Mouse (Mus musculus) heart, adult 8-10 months (tissue): ENCODE results near the gene Gm21312. TPM values are rescaled to one million over a fixed set of nuclear protein-coding genes. Genes with fewer than 3 reads are reported as not detected.
"Not testable (repeated sequence)": the region's sequence is repeated elsewhere in the genome, so short reads cannot be mapped to it uniquely, and the experiment has no call there.

ENCODE experiments used
- DNase-seq: peaks from one replicate; pipeline ENCODE4 v3.0.0; 2022; ENCODE audit warnings: low spot score
- total RNA-seq, 4 experiments: library from RNA; stranded (reverse); gene quantifications; 2 replicates each; pipeline ENCODE4 v1.2.4; 2022

Gene Gm21312
- not detected for total RNA-seq

GRCm38 (mm10) chr10:104176724-104177123 lies at the start of gene Gm21312:
Gm21312 (plus strand) TSS chr10:104177024.
- DNase-seq, result not testable (repeated sequence)

GRCm38 (mm10) chr10:104142687-104143086 lies 34.1 kb upstream of the Gm21312 start, which contains the start of gene Gm21293:
Gm21293 (plus strand) TSS chr10:104142987.
- not testable (repeated sequence) for DNase-seq

- DNase-seq, result not testable (repeated sequence)
Observed at GRCm38 (mm10) chr10:104151197-104151596, 25.6 kb upstream of the Gm21312 start, which contains the start of gene Gm6763. Gm6763 (plus strand) TSS chr10:104151497.

GRCm38 (mm10) chr10:104159706-104160105 lies 17.1 kb upstream of the Gm21312 start, which contains the start of gene Gm8764:
Gm8764 (plus strand) TSS chr10:104160006.
- DNase-seq, result not testable (repeated sequence)

- DNase-seq, result not testable (repeated sequence)
Observed at GRCm38 (mm10) chr10:104168215-104168614, 8.6 kb upstream of the Gm21312 start, which contains the start of gene Gm21304. Gm21304 (plus strand) TSS chr10:104168515.

GRCm38 (mm10) chr10:104185233-104185632 lies 8.4 kb downstream of the Gm21312 start, which contains the start of gene Gm20765:
Gm20765 (plus strand) TSS chr10:104185533.
- not testable (repeated sequence) for DNase-seq

- DNase-seq, result not testable (repeated sequence)
Observed at GRCm38 (mm10) chr10:104193742-104194141, 16.9 kb downstream of the Gm21312 start, which contains the start of gene Gm4340. Gm4340 (plus strand) TSS chr10:104194042.

- no peak for DNase-seq
Observed at GRCm38 (mm10) chr10:104209655-104210054, 32.8 kb downstream of the Gm21312 start.

GRCm38 (mm10) chr10:104210268-104210990 lies 33.6 kb downstream of the Gm21312 start:
- no peak for DNase-seq

- DNase-seq, result no peak
Observed at GRCm38 (mm10) chr10:104214527-104214926, 37.7 kb downstream of the Gm21312 start.

- DNase-seq, result no peak
Observed at GRCm38 (mm10) chr10:104220303-104221021, 43.6 kb downstream of the Gm21312 start.

Other genes starting within 250 kb of the Gm21312 start
- not detected for gene Gm21293, start 34.0 kb upstream of the Gm21312 start, total RNA-seq
- gene Gm6763, start 25.5 kb upstream of the Gm21312 start, total RNA-seq, result not detected
- not detected for gene Gm8764, start 17.0 kb upstream of the Gm21312 start, total RNA-seq
- gene Gm21304, start 8.5 kb upstream of the Gm21312 start, total RNA-seq, result not detected
- not detected for gene Gm20765, start 8.5 kb downstream of the Gm21312 start, total RNA-seq
- not detected for gene Gm4340, start 17.0 kb downstream of the Gm21312 start, total RNA-seq